Mouse (Mus musculus): ENCODE results near the gene Pip4p1.

DNA sequence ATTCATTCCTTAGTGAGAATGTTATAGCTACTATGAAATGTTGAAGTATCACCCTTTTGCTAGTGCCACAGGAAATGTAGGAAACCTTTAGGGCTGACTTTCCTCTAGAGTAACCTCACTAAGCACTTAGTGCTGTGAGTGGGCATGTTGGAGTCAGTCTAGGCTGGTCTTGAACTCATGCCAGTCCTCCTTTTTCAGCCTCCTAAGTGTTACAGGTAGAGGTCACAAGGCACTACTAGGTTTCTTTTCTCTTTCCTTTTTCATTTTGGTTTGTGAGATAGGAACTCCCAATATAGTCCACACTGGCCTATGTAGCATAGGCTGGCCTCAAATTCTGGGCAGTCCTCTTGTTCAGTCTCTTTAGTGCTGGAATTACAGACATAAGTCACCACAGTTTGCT, 35.2 kb downstream of the Pip4p1 start:
- TF ChIP-seq POLR2A (IDR thresholded peaks at IDR 0.05; ENCODE audit: low read depth, low read length) (no peak), MXI1 (IDR thresholded peaks at IDR 0.05; ENCODE audit: low read depth, low read length) (no peak), E2F4 (IDR thresholded peaks at IDR 0.05; ENCODE audit: insufficient replicate concordance, low read depth, low read length) (no peak)

All from CH12.LX (cell line).